Mouse (Mus musculus) left cerebral cortex, adult 18-20 months (tissue): ENCODE results near the gene Tm9sf1. TPM values are rescaled to one million over a fixed set of nuclear protein-coding genes. Genes with fewer than 3 reads are reported as not detected.

Experiments
- DNase-seq, 2 experiments: peaks; one replicate each; pipeline ENCODE4 v3.0.0; 2021 to 2022; ENCODE audit warnings: low spot score in 2 of 2, mixed read lengths in 1 of 2
- long read RNA-seq, 2 experiments: library from polyadenylated mRNA; stranded (forward); transcript quantifications; one replicate each; pipeline ENCODE4 v2.0.0; 2021
- total RNA-seq, 2 experiments: library from RNA; stranded (reverse); gene quantifications; 2 replicates each; pipeline ENCODE4 v1.2.3; 2021

Gene Tm9sf1
- 10 to 100 TPM; 37.0 to 39.8 TPM for total RNA-seq
- long read RNA-seq, experiment 1, transcript Tm9sf1-201 (5 exons, 2,382 nt) = major isoform, 34 of 57 reads
- long read RNA-seq, experiment 1, partial matches to known transcripts = 4 of 57 reads
- long read RNA-seq, experiment 1, other reads (novel, unspliced or antisense) = 11 of 57 reads
- long read RNA-seq, experiment 2, transcript Tm9sf1-201 (5 exons, 2,382 nt) = major isoform, 29 of 46 reads
- long read RNA-seq, experiment 2, partial matches to known transcripts = 4 of 46 reads
- long read RNA-seq, experiment 2, other reads (novel, unspliced or antisense) = 5 of 46 reads

- peak; percentile 75 to 85 for DNase-seq
Measured at GRCm38 (mm10) chr14:55643060-55643907, at the start of gene Tm9sf1. TSS of gene Tm9sf1 (minus strand) at chr14:55643806.

GRCm38 (mm10) chr14:55689433-55689832, 45.8 kb upstream of the Tm9sf1 start:
- no peak for DNase-seq

- no peak for DNase-seq
Measured at GRCm38 (mm10) chr14:55682118-55682493, 38.5 kb upstream of the Tm9sf1 start.

- DNase-seq = peak; percentile 97 to 98
Measured at GRCm38 (mm10) chr14:55681160-55682117, 37.8 kb upstream of the Tm9sf1 start, which contains the start of gene Tinf2. TSS of gene Tinf2 (minus strand) at chr14:55681820.

GRCm38 (mm10) chr14:55677615-55678014, 34.0 kb upstream of the Tm9sf1 start:
- DNase-seq = no peak

GRCm38 (mm10) chr14:55672741-55673060, 29.1 kb upstream of the Tm9sf1 start:
- DNase-seq = no peak

GRCm38 (mm10) chr14:55671833-55672740, 28.5 kb upstream of the Tm9sf1 start, which contains the start of the genes Gmpr2 and Nedd8:
TSS of gene Gmpr2 (plus strand) at chr14:55671941.
TSS of gene Nedd8 (minus strand) at chr14:55672124.
- peak; percentile 82 to 92 for DNase-seq

- DNase-seq = no peak
Measured at GRCm38 (mm10) chr14:55671486-55671832, 27.9 kb upstream of the Tm9sf1 start.

- DNase-seq = no peak
Measured at GRCm38 (mm10) chr14:55660636-55661035, 17.0 kb upstream of the Tm9sf1 start.

- peak; percentile 77 to 88 for DNase-seq
Measured at GRCm38 (mm10) chr14:55659960-55660573, 16.5 kb upstream of the Tm9sf1 start, which contains the start of gene Mdp1. TSS of gene Mdp1 (minus strand) at chr14:55660508.

- DNase-seq = no peak
Measured at GRCm38 (mm10) chr14:55658011-55658410, 14.4 kb upstream of the Tm9sf1 start.

- no peak for DNase-seq
Measured at GRCm38 (mm10) chr14:55656935-55657334, 13.3 kb upstream of the Tm9sf1 start.

- DNase-seq = no peak
Measured at GRCm38 (mm10) chr14:55651528-55651927, 7.9 kb upstream of the Tm9sf1 start.

GRCm38 (mm10) chr14:55649884-55650283, 6.3 kb upstream of the Tm9sf1 start, which contains the start of gene Tssk4:
TSS of gene Tssk4 (plus strand) at chr14:55650184.
- DNase-seq = no peak

- DNase-seq = no peak
Measured at GRCm38 (mm10) chr14:55644261-55644888, 769 bp upstream of the Tm9sf1 start.

- DNase-seq = no peak
Measured at GRCm38 (mm10) chr14:55642679-55643059, 937 bp downstream of the Tm9sf1 start.

- no peak for DNase-seq
Measured at GRCm38 (mm10) chr14:55641291-55641690, 2.3 kb downstream of the Tm9sf1 start.

- no peak for DNase-seq
Measured at GRCm38 (mm10) chr14:55640816-55641215, 2.8 kb downstream of the Tm9sf1 start.

GRCm38 (mm10) chr14:55637795-55638194, 5.8 kb downstream of the Tm9sf1 start, which contains the start of gene Gm49378:
TSS of gene Gm49378 (minus strand) at chr14:55637895.
- no peak for DNase-seq
